ENCODE assay signal across 26 mouse cellular contexts in genomic region chr11:49664262-49665140, GRCm38 (mm10). TPM values are rescaled to one million over a fixed set of nuclear protein-coding genes. Genes with fewer than 3 reads are reported as not detected.
DNase-seq lines count a peak whose midpoint lies in the region; ATAC-seq and TF ChIP-seq lines count a peak whose summit lies in the region.
"Had no signal": no experiment of that assay in that cellular context is flagged by ENCODE, and none has a peak within 500 bp of the region (broad histone marks: within the 10 kb centered on the region; RNA-seq: fewer than 3 reads in every experiment).

No protein-coding gene starts in this region.

- 64% methylated on average over 12 of the region's 12 CpGs for WGBS in heart, adult 2 months
- WGBS in kidney, embryonic 14.5 days, result 80% methylated on average over 12 of the region's 12 CpGs

- no peaks in the 10 kb centered on the region for H3K9me3 ChIP-seq in kidney, embryonic 14.5 days (ENCODE audit: control insufficient read depth, low read length)
- H3K9me3 ChIP-seq: forebrain, embryonic 12.5 days; heart, embryonic 13.5 days; lung, embryonic 15.5 days; midbrain, embryonic 12.5 days had no signal

- intact Hi-C loops in heart, adult 2 months (cut with DNase I), result no loop called here
- intact Hi-C loops in gastrocnemius, postnatal 14 days (cut with DNase I; ENCODE audit: low total_unique reads), result no loop called here

- no peak for TF ChIP-seq CTCF in heart, adult 2 months (IDR thresholded peaks at IDR 0.05)
- no peak for TF ChIP-seq CTCF in Patski (IDR thresholded peaks at IDR 0.05)
- no peak for TF ChIP-seq CTCF in layer of hippocampus, adult 2 months (conservative IDR thresholded peaks at IDR 0.05)

- CTCF ChIA-PET in Patski (lab: Charles Lee), result interaction anchor here (1.0 to 7.3 kb wide), 3 partner anchors 10 to 17 kb away, joined by 3 to 41 read pairs (median 5); no protein-coding TSS in a partner anchor

- H3K4me2 ChIP-seq in kidney, embryonic 14.5 days (replicated peaks; ENCODE audit: low read depth, low read length), result no peak overlapping the region
- H3K4me2 ChIP-seq: forebrain, embryonic 12.5 days; heart, embryonic 13.5 days; lung, embryonic 15.5 days; midbrain, embryonic 12.5 days had no signal

- H3K4me3 ChIP-seq in heart, adult 2 months, result no peak overlapping the region
- H3K4me3 ChIP-seq in kidney, embryonic 14.5 days (ENCODE audit: low read length), result no peak overlapping the region
- no peak overlapping the region for H3K4me3 ChIP-seq in layer of hippocampus, adult 2 months
- H3K4me3 ChIP-seq: forebrain, embryonic 12.5 days; heart, embryonic 13.5 days; left cerebral cortex, adult 2 months; lung, embryonic 15.5 days; midbrain, embryonic 12.5 days had no signal

- POLR2A ChIA-PET in Patski (lab: Charles Lee), result interaction anchor here (0.5 to 0.9 kb wide), 3 partner anchors 12 to 260 kb away, joined by 3 to 4 read pairs (median 3); no protein-coding TSS in a partner anchor

- no peaks in the 10 kb centered on the region for H3K79me2 ChIP-seq in heart, adult 2 months (replicated peaks; ENCODE audit: control insufficient read depth, insufficient read depth, low read length)

- no peaks in the 10 kb centered on the region for H3K36me3 ChIP-seq in heart, adult 2 months (ENCODE audit: control insufficient read depth, insufficient read depth, low read length)
- H3K36me3 ChIP-seq in kidney, embryonic 14.5 days (ENCODE audit: control insufficient read depth, insufficient read depth, low read length), result peaks cover 2% of the 10 kb centered on the region; the same call in 1 of the 2 replicates

- H3K27ac ChIP-seq in heart, adult 2 months, result no peak overlapping the region
- no peak overlapping the region for H3K27ac ChIP-seq in kidney, embryonic 14.5 days (ENCODE audit: low read depth, low read length)
- H3K27ac ChIP-seq in layer of hippocampus, adult 2 months, result no peak overlapping the region
- H3K27ac ChIP-seq: forebrain, embryonic 12.5 days; heart, embryonic 13.5 days; left cerebral cortex, adult 2 months; lung, embryonic 15.5 days; macrophage; midbrain, embryonic 12.5 days had no signal

- H3K4me1 ChIP-seq in heart, adult 2 months (ENCODE audit: control insufficient read depth, insufficient read depth, low read length), result peaks cover 4% of the 10 kb centered on the region
- H3K4me1 ChIP-seq in kidney, embryonic 14.5 days (ENCODE audit: control insufficient read depth, insufficient read depth, low read length), result peaks cover 6% of the 10 kb centered on the region; the same call in 1 of the 2 replicates
- H3K4me1 ChIP-seq: forebrain, embryonic 12.5 days; midbrain, embryonic 12.5 days had no signal

- TF ChIP-seq EP300 in heart, adult 2 months (IDR thresholded peaks at IDR 0.05; ENCODE audit: insufficient read depth, low read depth, low read length), result no peak

- DNase-seq in heart, adult 11 months, result peak; percentile 90
- DNase-seq in heart, adult 2 months, result no peak
- no peak for DNase-seq in kidney, postnatal 4 days
- DNase-seq in Patski (ENCODE audit: low read depth, low spot score), result no peak
- peak; percentile 29 for DNase-seq in induced T-regulatory cell, adult 2 months (ENCODE audit: low read depth)
- no peak for DNase-seq in gastrocnemius, postnatal 14 days
- no peak for DNase-seq in layer of hippocampus, adult 2 months (ENCODE audit: low spot score in 2 of 2)
- DNase-seq: adrenal gland, postnatal 36 days; cerebellum, postnatal 36 days; gastrocnemius, postnatal 36 days; kidney, adult 11 months; kidney, postnatal 10 days; left cerebral cortex, postnatal 4 days; liver; right cerebral cortex, postnatal 4 days; thymus, adult 2 months had no signal

- ATAC-seq in kidney, embryonic 14.5 days (ENCODE audit: low FRiP score, low TSS enrichment), result peak; percentile 43; the same call in 1 of the 2 replicates
- ATAC-seq in Patski, result peak; percentile 21

- H3K9ac ChIP-seq in heart, adult 2 months (ENCODE audit: low read depth, low read length), result no peak overlapping the region
- H3K9ac ChIP-seq in kidney, embryonic 14.5 days (ENCODE audit: low read depth, low read length), result no peak overlapping the region
- H3K9ac ChIP-seq: forebrain, embryonic 12.5 days; heart, embryonic 13.5 days; lung, embryonic 15.5 days; midbrain, embryonic 12.5 days had no signal

- H3K27me3 ChIP-seq in heart, adult 2 months (ENCODE audit: control insufficient read depth, insufficient read depth, low read length), result no peaks in the 10 kb centered on the region
- no peaks in the 10 kb centered on the region for H3K27me3 ChIP-seq in kidney, embryonic 14.5 days (ENCODE audit: control insufficient read depth, insufficient read depth, low read length)
- H3K27me3 ChIP-seq in Patski, result no peaks in the 10 kb centered on the region
- H3K27me3 ChIP-seq: forebrain, embryonic 12.5 days; heart, embryonic 13.5 days; lung, embryonic 15.5 days; midbrain, embryonic 12.5 days had no signal

- in situ Hi-C loops in Patski (cut with MboI; ENCODE audit: low pct_unique_long_range_greater_than_20kb), result no loop called here

- TF ChIP-seq POLR2A in heart, adult 2 months (IDR thresholded peaks at IDR 0.05; ENCODE audit: insufficient read depth, low read depth, low read length), result no peak

RNA-seq across cellular contexts. Expression of gene Scgb3a1, which starts 1.1 kb away (rescaled TPM):
- under 1 TPM; 0.52 to 0.86 TPM for total RNA-seq in heart, adult 2 months (2021)
- polyA plus RNA-seq in heart, adult 2 months (2012; rRNA removed), result 1.6 and 709 TPM in 2 replicates
- not detected in 2 replicates for polyA plus RNA-seq in kidney, embryonic 14.5 days (2014; fragmentation: Nextera tagmentation; extraction: Ambion mirVana)
- not detected for polyA plus RNA-seq in Patski (2021)
- not detected for total RNA-seq in gastrocnemius, postnatal 14 days (2021)
- not detected for total RNA-seq in layer of hippocampus, adult 2 months (2021)
- total RNA-seq: adrenal gland, postnatal 36 days; CH12.LX; gastrocnemius, postnatal 36 days; left cerebral cortex, adult 2 months; left cerebral cortex, postnatal 4 days; MEL had no signal
- polyA plus RNA-seq: forebrain, embryonic 12.5 days; macrophage; midbrain, embryonic 12.5 days; stomach, embryonic 16.5 days had no signal

RNA-seq across cellular contexts. Expression of gene Cnot6, which starts 48.0 kb away (rescaled TPM):
- total RNA-seq in heart, adult 2 months (2021), result 10 to 100 TPM; 19.3 to 23.4 TPM
- polyA plus RNA-seq in heart, adult 2 months (2012; rRNA removed), result 6.3 and 12.7 TPM in 2 replicates
- polyA plus RNA-seq in kidney, embryonic 14.5 days (2014; fragmentation: Nextera tagmentation; extraction: Ambion mirVana), result 75.3 and 77.4 TPM in 2 replicates
- 84.4 TPM for polyA plus RNA-seq in Patski (2021)
- total RNA-seq in gastrocnemius, postnatal 14 days (2021), result 10 to 100 TPM; 19.6 to 21.1 TPM
- total RNA-seq in layer of hippocampus, adult 2 months (2021), result 10 to 100 TPM; 43.6 to 46.4 TPM

RNA-seq across cellular contexts. Expression of gene Flt4, which starts 55.4 kb away (rescaled TPM):
- 10 to 100 TPM; 11.8 to 12.2 TPM for total RNA-seq in heart, adult 2 months (2021)
- 9.3 and 12.7 TPM in 2 replicates for polyA plus RNA-seq in heart, adult 2 months (2012; rRNA removed)
- 6.5 and 10.6 TPM in 2 replicates for polyA plus RNA-seq in kidney, embryonic 14.5 days (2014; fragmentation: Nextera tagmentation; extraction: Ambion mirVana)
- 10.6 TPM for polyA plus RNA-seq in Patski (2021)
- total RNA-seq in gastrocnemius, postnatal 14 days (2021), result 1 to 10 TPM; 4.0 to 4.3 TPM
- total RNA-seq in layer of hippocampus, adult 2 months (2021), result 1 to 10 TPM; 2.2 to 2.6 TPM

Comparison
In these comparisons a context has a peak if more than half of its experiments do, and no peak if none do; other contexts are left out.
1. DNase-seq: peak in heart, adult 11 months (single experiment) and induced T-regulatory cell, adult 2 months (single experiment); none in heart, adult 2 months (0 of 2), kidney, postnatal 4 days (0 of 2), Patski (single experiment), gastrocnemius, postnatal 14 days (single experiment) and layer of hippocampus, adult 2 months (0 of 2).